Mouse (Mus musculus) ovary, postnatal 14 days (tissue): ENCODE results near the gene Ace3.

Experiments
- DNase-seq: peaks from one replicate; pipeline ENCODE4 v3.0.0; 2022; ENCODE audit warnings: low spot score

The Ace3 gene

DNA sequence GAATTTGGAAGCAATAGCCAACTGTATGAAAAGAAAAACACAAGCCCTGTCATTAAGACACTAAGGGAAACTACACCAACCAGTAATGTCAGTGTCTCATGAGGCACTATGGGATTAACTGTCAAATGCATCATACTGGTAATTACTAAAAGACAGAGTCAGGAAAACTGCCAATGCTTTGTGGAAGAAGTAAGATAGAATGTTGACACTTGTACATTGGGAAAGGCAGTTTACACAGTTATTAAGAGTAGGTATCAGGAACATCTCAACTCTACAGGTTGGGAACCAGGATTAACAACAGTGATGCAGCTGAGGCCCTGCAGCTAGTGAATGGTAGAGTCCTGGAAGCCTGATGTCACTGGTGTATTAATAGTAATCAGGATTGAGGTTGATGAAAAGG, 49.9 kb downstream of the Ace3 start:
- DNase-seq: no peak

DNA sequence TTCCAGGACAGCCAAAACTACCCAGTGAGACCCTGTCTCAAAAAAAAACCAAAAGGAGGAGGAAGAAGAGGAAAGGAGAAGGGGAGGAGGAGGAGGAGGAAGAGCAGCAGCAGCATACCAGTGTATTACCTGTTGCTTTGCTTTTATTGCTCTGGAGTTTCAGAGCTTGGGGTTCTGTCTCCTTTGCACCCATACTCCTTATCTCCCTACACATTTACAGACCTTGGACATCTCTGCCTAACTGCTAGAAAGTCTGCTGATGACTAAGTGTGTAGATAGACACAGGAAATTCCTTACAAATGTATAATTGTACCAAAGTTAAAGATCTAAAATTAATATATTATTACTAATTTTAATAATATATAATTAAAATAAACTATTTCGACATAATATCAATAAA, 50.8 kb downstream of the Ace3 start:
- no peak for DNase-seq

DNA sequence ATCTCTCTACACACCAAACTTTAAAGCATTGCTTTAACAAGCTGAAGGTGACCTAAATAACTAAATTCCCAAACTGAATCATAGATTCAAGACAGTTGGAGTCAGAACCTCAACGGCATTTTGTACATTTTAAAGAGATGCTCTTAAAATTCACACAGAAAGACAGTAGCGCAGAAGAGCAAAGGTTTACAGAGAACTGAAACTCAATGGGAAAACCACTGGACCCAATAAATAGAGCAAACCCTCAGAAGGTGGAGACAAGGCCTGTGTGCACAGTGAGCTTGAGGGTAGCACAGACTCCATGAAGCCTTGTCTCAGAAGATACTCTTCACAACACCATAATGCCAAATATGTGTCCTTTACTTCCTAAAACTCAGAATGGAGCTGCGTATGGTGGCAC, 51.3 kb downstream of the Ace3 start:
- DNase-seq: no peak

DNA sequence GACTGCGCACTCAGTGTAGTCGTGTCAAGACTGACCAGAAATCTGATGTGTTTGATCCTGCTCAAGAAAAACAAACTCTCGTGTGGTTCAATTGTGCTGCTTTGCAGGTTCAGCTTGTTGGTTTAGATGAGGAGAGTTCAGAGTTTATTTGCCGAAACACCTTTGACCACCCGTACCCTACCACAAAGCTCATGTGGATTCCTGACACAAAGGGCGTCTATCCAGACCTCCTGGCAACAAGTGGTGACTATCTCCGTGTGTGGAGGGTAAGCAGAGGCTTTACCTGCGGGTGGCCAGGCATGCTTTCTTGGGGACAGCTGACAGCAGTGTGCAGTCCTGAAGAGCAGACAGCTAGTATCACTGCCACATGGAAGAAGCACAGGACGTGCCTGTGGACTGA, 52.1 kb downstream of the Ace3 start:
- DNase-seq: no peak

DNA sequence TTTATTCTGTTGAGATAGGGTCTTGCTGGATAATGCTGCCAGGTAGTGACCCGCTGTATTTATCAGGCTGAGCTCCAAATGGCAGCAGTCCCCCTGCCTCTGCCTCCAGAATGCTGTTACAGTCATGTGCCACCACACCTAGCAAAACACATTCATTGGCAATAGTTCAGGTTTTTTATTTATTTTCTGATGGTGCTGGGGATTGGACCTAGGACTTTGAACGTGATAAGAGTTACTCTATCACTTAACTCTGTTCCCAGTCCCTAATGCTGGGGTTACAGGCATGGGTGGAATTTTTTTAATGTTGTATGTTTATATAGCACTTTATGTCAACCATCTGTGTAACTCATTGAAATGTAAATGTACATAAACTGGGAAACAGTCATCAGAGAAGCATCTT, 59.4 kb downstream of the Ace3 start:
- DNase-seq: no peak

DNA sequence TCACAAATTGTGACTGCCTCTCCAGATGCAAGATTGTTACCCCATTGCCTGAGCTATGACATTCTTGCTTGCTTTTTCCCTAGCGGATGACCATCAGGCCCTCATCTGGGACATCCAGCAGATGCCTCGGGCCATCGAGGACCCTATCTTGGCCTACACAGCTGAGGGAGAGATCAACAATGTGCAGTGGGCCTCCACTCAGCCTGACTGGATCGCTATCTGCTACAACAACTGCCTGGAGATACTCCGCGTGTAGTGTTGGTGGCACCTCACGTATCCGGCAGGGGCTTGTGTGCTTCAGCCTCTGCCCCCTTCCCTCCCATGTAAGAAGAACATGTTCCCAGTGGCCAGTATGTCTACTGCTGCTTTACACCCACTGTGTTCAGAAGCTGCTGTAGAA, 60.1 kb downstream of the Ace3 start:
- DNase-seq: no peak
